Mouse (Mus musculus) adrenal gland, adult (tissue): ENCODE results near the gene Scaf8.
"Not testable (repeated sequence)": the region's sequence is repeated elsewhere in the genome, so short reads cannot be mapped to it uniquely, and the experiment has no call there.

Experiments used
- DNase-seq, 2 experiments: peaks; one replicate each; pipeline ENCODE4 v3.0.0; 2022 to 2023; ENCODE audit warnings: low spot score in 1 of 2; ENCODE audit not compliant: inconsistent age in 2 of 2

Gene Scaf8

GRCm38 (mm10) chr17:3114720-3115379, at the start of gene Scaf8:
Gene Scaf8, plus strand, starts transcription at chr17:3114972.
- DNase-seq, result peak; percentile 95 to 98

GRCm38 (mm10) chr17:3075166-3075872, 39.5 kb upstream of the Scaf8 start:
- peak in 1 of 2 experiments; percentile 8 for DNase-seq

GRCm38 (mm10) chr17:3075873-3076245, 38.9 kb upstream of the Scaf8 start:
- DNase-seq, result no peak

GRCm38 (mm10) chr17:3077936-3078335, 36.8 kb upstream of the Scaf8 start:
- DNase-seq, result not testable (repeated sequence)

GRCm38 (mm10) chr17:3080587-3081349, 34.0 kb upstream of the Scaf8 start:
- DNase-seq, result peak in 1 of 2 experiments; percentile 31

GRCm38 (mm10) chr17:3081512-3082100, 33.2 kb upstream of the Scaf8 start:
- peak; percentile 91 to 99 for DNase-seq

GRCm38 (mm10) chr17:3082125-3082755, 32.5 kb upstream of the Scaf8 start:
- DNase-seq, result peak; percentile 70 to 86

GRCm38 (mm10) chr17:3082756-3083749, 31.7 kb upstream of the Scaf8 start:
- peak; percentile 72 to 89 for DNase-seq

GRCm38 (mm10) chr17:3083886-3084550, 30.8 kb upstream of the Scaf8 start:
- DNase-seq, result peak; percentile 94 to 98

GRCm38 (mm10) chr17:3084551-3084930, 30.2 kb upstream of the Scaf8 start:
- peak; percentile 88 to 94 for DNase-seq

GRCm38 (mm10) chr17:3085152-3085551, 29.6 kb upstream of the Scaf8 start:
- peak; percentile 20 to 47 for DNase-seq

GRCm38 (mm10) chr17:3092682-3093081, 22.1 kb upstream of the Scaf8 start:
- DNase-seq, result no peak

- not testable (repeated sequence) for DNase-seq
Measured at GRCm38 (mm10) chr17:3099273-3099672, 15.5 kb upstream of the Scaf8 start.

- DNase-seq, result peak; percentile 82 to 92
Measured at GRCm38 (mm10) chr17:3102336-3103165, 12.2 kb upstream of the Scaf8 start.

- no peak for DNase-seq
Measured at GRCm38 (mm10) chr17:3104154-3104931, 10.4 kb upstream of the Scaf8 start.

- no peak for DNase-seq
Measured at GRCm38 (mm10) chr17:3105022-3105421, 9.8 kb upstream of the Scaf8 start.

GRCm38 (mm10) chr17:3113737-3114357, 925 bp upstream of the Scaf8 start:
- DNase-seq, result peak in 1 of 2 experiments; percentile 71
